Mouse (Mus musculus) ES-Bruce4 (cell line): ENCODE results near the gene Sertad2. TPM values are rescaled to one million over a fixed set of nuclear protein-coding genes. Genes with fewer than 3 reads are reported as not detected.
A peak's percentile ranks its signal among the peaks of the same experiment; 100 is the strongest.

Experiments used
- H3K27ac ChIP-seq: 2 replicates; pipeline ENCODE4 v1.5.1; 2012; ENCODE audit warnings: low read length, inconsistent platforms; ENCODE audit not compliant: insufficient read depth
- H3K27me3 ChIP-seq: 2 replicates; pipeline ENCODE4 v1.6.1; 2012; ENCODE audit warnings: mild to moderate bottlenecking, low read length, inconsistent platforms; ENCODE audit not compliant: control insufficient read depth, poor library complexity, insufficient read depth, severe bottlenecking
- H3K36me3 ChIP-seq: 2 replicates; pipeline ENCODE4 v1.6.1; 2012; ENCODE audit warnings: inconsistent platforms, mild to moderate bottlenecking, low read length, moderate library complexity; ENCODE audit not compliant: control insufficient read depth, poor library complexity, insufficient read depth, severe bottlenecking
- H3K4me1 ChIP-seq: one replicate; pipeline ENCODE4 v1.8.1; 2011; ENCODE audit warnings: low read length; ENCODE audit not compliant: control insufficient read depth, insufficient read depth
- H3K4me3 ChIP-seq: 2 replicates; pipeline ENCODE4 v1.5.1; 2011; ENCODE audit warnings: low read depth, mild to moderate bottlenecking, low read length
- H3K9ac ChIP-seq: 2 replicates; pipeline ENCODE4 v1.6.1; 2012; ENCODE audit warnings: low read depth, mild to moderate bottlenecking, inconsistent platforms; ENCODE audit not compliant: poor library complexity, severe bottlenecking
- H3K9me3 ChIP-seq: replicated peaks from 2 replicates; pipeline ENCODE4 v1.6.1; 2012; ENCODE audit warnings: mild to moderate bottlenecking, low read length, inconsistent platforms; ENCODE audit not compliant: control insufficient read depth, poor library complexity, insufficient read depth, severe bottlenecking
- CTCF ChIP-seq: IDR thresholded peaks from one replicate; pipeline ENCODE4 v1.8.1; 2011; ENCODE audit warnings: low read depth, low read length
- EP300 ChIP-seq: IDR thresholded peaks from 2 replicates; pipeline ENCODE4 v1.6.1; 2011; ENCODE audit warnings: low read depth, low read length; ENCODE audit not compliant: insufficient read depth
- POLR2A ChIP-seq: IDR thresholded peaks from one replicate; pipeline ENCODE4 v1.8.1; 2011; ENCODE audit warnings: low read length; ENCODE audit not compliant: insufficient read depth
- polyA plus RNA-seq: library from polyadenylated mRNA; stranded (reverse); fragments of >200 nt; gene quantifications from 2 replicates; pipeline ENCODE4 v1.2.4, GENCODE M21; 2011; ENCODE audit warnings: low read depth; ENCODE audit not compliant: missing spikeins, insufficient read depth, insufficient read length

Sertad2 gene
- polyA plus RNA-seq, 1 experiment = 23.1 TPM

- no peaks in the 10 kb centered on the region for H3K27me3 ChIP-seq
- no peak for TF ChIP-seq EP300
- TF ChIP-seq POLR2A = no peak
- no peak for TF ChIP-seq CTCF
- H3K27ac ChIP-seq = peak overlapping the region; percentile 29; the same call in 1 of the 2 replicates
- H3K9ac ChIP-seq = no peak overlapping the region
- H3K9me3 ChIP-seq = no peaks in the 10 kb centered on the region
- H3K4me3 ChIP-seq = no peak overlapping the region
- no peaks in the 10 kb centered on the region for H3K4me1 ChIP-seq
- H3K36me3 ChIP-seq = no peaks in the 10 kb centered on the region
Observed at GRCm38 (mm10) chr11:20576046-20576635, 33.1 kb downstream of the Sertad2 start.

DNA sequence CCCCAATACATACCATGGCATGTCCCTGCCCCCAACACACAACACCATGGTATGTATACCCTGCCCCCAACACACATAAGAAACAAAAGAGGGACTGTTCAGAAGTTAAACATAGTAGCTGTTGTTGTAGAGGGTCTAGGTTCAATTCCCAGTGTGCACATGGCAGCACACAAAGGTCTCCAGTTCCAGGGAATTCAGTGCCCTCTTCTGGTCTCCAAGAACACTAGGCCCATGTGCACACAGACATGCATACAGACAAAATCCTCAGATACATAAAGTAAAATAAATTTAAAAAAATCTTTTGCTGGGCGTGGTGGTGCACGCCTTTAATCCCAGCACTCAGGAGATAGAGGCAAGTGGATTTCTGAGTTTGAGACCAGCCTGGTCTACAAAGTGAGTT is 39.7 kb downstream of the Sertad2 start:
- Histone ChIP-seq H3K27me3 (no peaks in the 10 kb centered on the region; the same call in 1 of the 2 replicates), H3K27ac (no peak overlapping the region), H3K4me3 (no peak overlapping the region), H3K9me3 (no peaks in the 10 kb centered on the region), H3K9ac (no peak overlapping the region), H3K36me3 (no peaks in the 10 kb centered on the region), H3K4me1 (no peaks in the 10 kb centered on the region)
- TF ChIP-seq CTCF (no peak), POLR2A (no peak), EP300 (no peak)

GRCm38 (mm10) chr11:20585297-20585696 is 42.2 kb downstream of the Sertad2 start:
- H3K27ac ChIP-seq = no peak overlapping the region
- no peaks in the 10 kb centered on the region for H3K36me3 ChIP-seq
- H3K4me1 ChIP-seq = no peaks in the 10 kb centered on the region
- no peak for TF ChIP-seq POLR2A
- no peak for TF ChIP-seq EP300
- no peak for TF ChIP-seq CTCF
- no peak overlapping the region for H3K4me3 ChIP-seq
- no peaks in the 10 kb centered on the region; the same call in 1 of the 2 replicates for H3K27me3 ChIP-seq
- no peaks in the 10 kb centered on the region for H3K9me3 ChIP-seq
- H3K9ac ChIP-seq = no peak overlapping the region

GRCm38 (mm10) chr11:20586180-20586579 is 43.1 kb downstream of the Sertad2 start:
- no peak for TF ChIP-seq POLR2A
- no peak for TF ChIP-seq EP300
- no peak for TF ChIP-seq CTCF
- Histone ChIP-seq H3K9ac (no peak overlapping the region), H3K9me3 (no peaks in the 10 kb centered on the region), H3K27ac (no peak overlapping the region), H3K4me1 (no peaks in the 10 kb centered on the region), H3K27me3 (no peaks in the 10 kb centered on the region; the same call in 1 of the 2 replicates), H3K4me3 (no peak overlapping the region), H3K36me3 (no peaks in the 10 kb centered on the region)

- no peak overlapping the region for H3K9ac ChIP-seq
- H3K4me1 ChIP-seq = peaks cover 1% of the 10 kb centered on the region
- H3K27ac ChIP-seq = no peak overlapping the region
- no peaks in the 10 kb centered on the region for H3K9me3 ChIP-seq
- no peaks in the 10 kb centered on the region; the same call in 1 of the 2 replicates for H3K27me3 ChIP-seq
- H3K4me3 ChIP-seq = no peak overlapping the region
- TF ChIP-seq EP300 = no peak
- TF ChIP-seq CTCF = no peak
- TF ChIP-seq POLR2A = no peak
- no peaks in the 10 kb centered on the region for H3K36me3 ChIP-seq
Observed at GRCm38 (mm10) chr11:20589393-20589792, 46.3 kb downstream of the Sertad2 start.

- H3K27ac ChIP-seq = no peak overlapping the region
- peaks cover 1% of the 10 kb centered on the region for H3K4me1 ChIP-seq
Observed at GRCm38 (mm10) chr11:20592010-20592409, 49.0 kb downstream of the Sertad2 start.

More at GRCm38 (mm10) chr11:20592010-20592409, 49.0 kb downstream of the Sertad2 start:
- TF ChIP-seq CTCF (peak; percentile 52), POLR2A (no peak)
- Histone ChIP-seq H3K4me3 (no peak overlapping the region), H3K36me3 (no peaks in the 10 kb centered on the region), H3K9me3 (no peaks in the 10 kb centered on the region), H3K9ac (no peak overlapping the region), H3K27me3 (no peaks in the 10 kb centered on the region)
